Mouse (Mus musculus) embryo, embryonic 11.5 days (tissue): ENCODE results near the gene Gpx6.

Source experiments
- DNase-seq: peaks from one replicate; pipeline ENCODE4 v3.0.0-alpha.2; 2012; ENCODE audit warnings: low read depth, low spot score

The Gpx6 gene

GRCm38 (mm10) chr13:21322509-21323375 is 10.8 kb downstream of the Gpx6 start:
- no peak for DNase-seq

- DNase-seq = no peak
Observed at GRCm38 (mm10) chr13:21323405-21323804, 11.5 kb downstream of the Gpx6 start.

- DNase-seq = no peak
Observed at GRCm38 (mm10) chr13:21326191-21326590, 14.3 kb downstream of the Gpx6 start.

- peak; percentile 84 for DNase-seq
Observed at GRCm38 (mm10) chr13:21326657-21327211, 14.8 kb downstream of the Gpx6 start.

GRCm38 (mm10) chr13:21327424-21327823 is 15.5 kb downstream of the Gpx6 start:
- no peak for DNase-seq

- DNase-seq = no peak
Observed at GRCm38 (mm10) chr13:21346610-21347009, 34.7 kb downstream of the Gpx6 start, which contains the start of gene Olfr1367. Gene Olfr1367 (plus strand): TSS chr13:21346910.

- no peak for DNase-seq
Observed at GRCm38 (mm10) chr13:21350593-21350992, 38.7 kb downstream of the Gpx6 start.

GRCm38 (mm10) chr13:21362621-21363248 is 50.8 kb downstream of the Gpx6 start, which contains the start of gene Zscan12:
Gene Zscan12 (plus strand): TSS chr13:21362820.
- DNase-seq = peak; percentile 87

GRCm38 (mm10) chr13:21363719-21364118 is 51.8 kb downstream of the Gpx6 start:
- DNase-seq = no peak

- DNase-seq = no peak
Observed at GRCm38 (mm10) chr13:21366635-21367034, 54.7 kb downstream of the Gpx6 start.
